Mouse (Mus musculus) heart, embryonic 16.5 days (tissue): ENCODE results near the gene Gpr6. TPM values are rescaled to one million over a fixed set of nuclear protein-coding genes. Genes with fewer than 3 reads are reported as not detected.

ENCODE experiments used
- polyA plus RNA-seq: library from polyadenylated mRNA; unstranded; fragments of >200 nt; fragmentation: Nextera tagmentation; extraction: Ambion mirVana; gene quantifications from 2 replicates; pipeline ENCODE4 v1.2.1, GENCODE M21; 2015

Gpr6 gene
- polyA plus RNA-seq, 1 experiment from 2014 or later: not detected

Other genes starting within 250 kb of the Gpr6 start
- gene Cdc40, start 189.0 kb downstream of the Gpr6 start, polyA plus RNA-seq: 25.8 and 26.7 TPM in 2 replicates
- gene Wasf1, start 188.8 kb downstream of the Gpr6 start, polyA plus RNA-seq: 8.3 and 11.4 TPM in 2 replicates
- gene Fig4, start 231.0 kb upstream of the Gpr6 start, polyA plus RNA-seq: 63.5 and 65.9 TPM in 2 replicates
- 0.25 and 0.26 TPM in 2 replicates for gene Ak9, start 231.7 kb upstream of the Gpr6 start, polyA plus RNA-seq